Mouse (Mus musculus): ENCODE measurements at regions not wholly inside any gene's neighbourhood (a gene's known extent, or its start where the extent isn't known, plus 50 kb on each side); places are given as distances from the start of the nearest gene placed in this dataset.

GRCm38 (mm10) chr7:90065269-90065955 lies 64.6 kb upstream of the Picalm start:
- no peak overlapping the region for H3K4me3 ChIP-seq (ENCODE audit: insufficient read depth, low read depth, low read length)
- TF ChIP-seq POLR2A (IDR thresholded peaks at IDR 0.05; ENCODE audit: insufficient read depth, low read depth, low read length): no peak
- no peak for TF ChIP-seq CTCF (IDR thresholded peaks at IDR 0.05; ENCODE audit: insufficient read depth, low read depth, low read length)
- no peaks in the 10 kb centered on the region for H3K4me1 ChIP-seq (ENCODE audit: control insufficient read depth, insufficient read depth, low read length)
- 92% methylated on average over 9 of the region's 9 CpGs for WGBS
- no peak overlapping the region for H3K27ac ChIP-seq (ENCODE audit: insufficient read depth, low read depth, low read length)

- H3K4me1 ChIP-seq (ENCODE audit: control insufficient read depth, insufficient read depth, low read length): no peaks in the 10 kb centered on the region
- H3K27ac ChIP-seq (ENCODE audit: insufficient read depth, low read depth, low read length): no peak overlapping the region
- WGBS: 88% methylated on average over 5 of the region's 5 CpGs
- H3K4me3 ChIP-seq (ENCODE audit: insufficient read depth, low read depth, low read length): no peak overlapping the region
- TF ChIP-seq POLR2A (IDR thresholded peaks at IDR 0.05; ENCODE audit: insufficient read depth, low read depth, low read length) (no peak), CTCF (IDR thresholded peaks at IDR 0.05; ENCODE audit: insufficient read depth, low read depth, low read length) (no peak)
Measured at GRCm38 (mm10) chr7:90066275-90066674, 63.7 kb upstream of the Picalm start.

DNA sequence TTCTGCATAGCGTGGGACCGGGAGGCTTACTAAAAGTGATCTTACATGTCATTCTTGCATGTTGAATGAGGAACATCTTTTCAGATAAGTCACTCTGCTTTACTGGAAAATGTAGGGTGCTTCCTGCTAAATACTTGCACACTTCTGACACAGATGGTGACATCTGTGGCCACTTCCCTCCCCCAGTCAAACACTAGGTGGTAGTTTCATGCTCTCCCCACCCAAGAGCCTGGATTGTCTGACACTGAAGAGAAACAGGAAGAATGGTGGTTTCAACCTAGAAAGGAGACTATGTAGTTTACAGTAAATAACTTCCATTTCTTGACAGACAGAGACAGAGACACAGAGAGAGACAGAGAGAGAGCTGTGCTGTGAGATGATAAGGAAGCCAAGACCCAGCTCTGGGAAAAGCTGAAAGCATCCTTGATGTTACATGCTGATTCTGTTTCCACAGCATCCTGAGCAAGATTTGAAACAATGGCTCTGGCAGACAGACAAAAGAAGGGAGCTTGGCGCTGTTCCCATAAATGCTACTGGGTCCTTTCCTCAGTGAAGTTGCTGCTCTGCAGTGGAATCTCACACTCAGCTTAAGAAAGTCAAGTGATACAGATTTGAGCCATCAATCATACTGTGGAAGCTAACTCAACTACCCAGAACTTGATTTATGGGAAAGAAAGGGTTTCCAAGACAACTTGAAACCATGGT lies 61.9 kb upstream of the Picalm start:
- TF ChIP-seq POLR2A (IDR thresholded peaks at IDR 0.05; ENCODE audit: insufficient read depth, low read depth, low read length) (no peak), CTCF (IDR thresholded peaks at IDR 0.05; ENCODE audit: insufficient read depth, low read depth, low read length) (no peak)
- Histone ChIP-seq H3K4me1 (ENCODE audit: control insufficient read depth, insufficient read depth, low read length) (no peaks in the 10 kb centered on the region), H3K4me3 (ENCODE audit: insufficient read depth, low read depth, low read length) (no peak overlapping the region), H3K27ac (ENCODE audit: insufficient read depth, low read depth, low read length) (no peak overlapping the region)
- 87% methylated on average over 3 of the region's 3 CpGs for WGBS

- no peak overlapping the region for H3K27ac ChIP-seq (ENCODE audit: insufficient read depth, low read depth, low read length)
- no peak overlapping the region for H3K4me3 ChIP-seq (ENCODE audit: insufficient read depth, low read depth, low read length)
- H3K4me1 ChIP-seq (ENCODE audit: control insufficient read depth, insufficient read depth, low read length): no peaks in the 10 kb centered on the region
- TF ChIP-seq POLR2A (IDR thresholded peaks at IDR 0.05; ENCODE audit: insufficient read depth, low read depth, low read length) (no peak), CTCF (IDR thresholded peaks at IDR 0.05; ENCODE audit: insufficient read depth, low read depth, low read length) (no peak)
- 81% methylated on average over 7 of the region's 7 CpGs for WGBS
Measured at GRCm38 (mm10) chr7:90070267-90070666, 59.7 kb upstream of the Picalm start.

- whole genome bisulfite sequencing: 79% methylated on average over 5 of the region's 5 CpGs
- no peak overlapping the region for H3K27ac ChIP-seq (ENCODE audit: insufficient read depth, low read depth, low read length)
- H3K4me1 ChIP-seq (ENCODE audit: control insufficient read depth, insufficient read depth, low read length): no peaks in the 10 kb centered on the region
- no peak for TF ChIP-seq POLR2A (IDR thresholded peaks at IDR 0.05; ENCODE audit: insufficient read depth, low read depth, low read length)
- no peak for TF ChIP-seq CTCF (IDR thresholded peaks at IDR 0.05; ENCODE audit: insufficient read depth, low read depth, low read length)
- H3K4me3 ChIP-seq (ENCODE audit: insufficient read depth, low read depth, low read length): no peak overlapping the region
Measured at GRCm38 (mm10) chr7:90073865-90074264, 56.1 kb upstream of the Picalm start.

GRCm38 (mm10) chr7:90074592-90074991 lies 55.4 kb upstream of the Picalm start:
- H3K4me3 ChIP-seq (ENCODE audit: insufficient read depth, low read depth, low read length): no peak overlapping the region
- H3K4me1 ChIP-seq (ENCODE audit: control insufficient read depth, insufficient read depth, low read length): no peaks in the 10 kb centered on the region
- 65% methylated on average over 2 of the region's 2 CpGs for WGBS
- TF ChIP-seq POLR2A (IDR thresholded peaks at IDR 0.05; ENCODE audit: insufficient read depth, low read depth, low read length): no peak
- no peak for TF ChIP-seq CTCF (IDR thresholded peaks at IDR 0.05; ENCODE audit: insufficient read depth, low read depth, low read length)
- no peak overlapping the region for H3K27ac ChIP-seq (ENCODE audit: insufficient read depth, low read depth, low read length)

DNA sequence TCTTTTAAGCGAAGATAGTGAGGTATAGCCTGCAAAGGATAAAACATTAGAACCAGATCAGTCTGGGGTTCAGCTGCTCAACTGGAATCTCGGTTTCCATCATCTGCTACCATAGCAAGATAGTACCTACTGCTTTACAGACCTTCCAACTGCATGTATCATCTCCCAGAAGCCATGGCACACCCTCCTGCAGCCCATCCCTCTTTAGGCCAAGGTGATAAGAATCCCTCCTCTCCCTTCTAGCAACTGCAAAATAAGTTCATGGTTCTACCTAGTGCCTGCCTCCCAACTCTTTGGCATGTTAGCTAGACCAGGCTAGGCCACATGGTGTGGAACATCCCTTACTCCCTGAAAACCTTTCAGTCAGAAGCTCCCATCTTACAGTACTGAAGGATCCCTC lies 52.4 kb upstream of the Picalm start:
- Histone ChIP-seq H3K4me1 (ENCODE audit: control insufficient read depth, insufficient read depth, low read length) (no peaks in the 10 kb centered on the region), H3K4me3 (ENCODE audit: insufficient read depth, low read depth, low read length) (no peak overlapping the region), H3K27ac (ENCODE audit: insufficient read depth, low read depth, low read length) (no peak overlapping the region)
- TF ChIP-seq POLR2A (IDR thresholded peaks at IDR 0.05; ENCODE audit: insufficient read depth, low read depth, low read length) (no peak), CTCF (IDR thresholded peaks at IDR 0.05; ENCODE audit: insufficient read depth, low read depth, low read length) (no peak)
- WGBS: 94% methylated on average over 2 of the region's 2 CpGs

GRCm38 (mm10) chr7:90080083-90080772 lies 49.8 kb upstream of the Picalm start:
- TF ChIP-seq POLR2A (IDR thresholded peaks at IDR 0.05; ENCODE audit: insufficient read depth, low read depth, low read length): no peak
- TF ChIP-seq CTCF (IDR thresholded peaks at IDR 0.05; ENCODE audit: insufficient read depth, low read depth, low read length): no peak
- 85% methylated on average over 7 of the region's 7 CpGs for WGBS
- no peaks in the 10 kb centered on the region for H3K4me1 ChIP-seq (ENCODE audit: control insufficient read depth, insufficient read depth, low read length)
- H3K27ac ChIP-seq (ENCODE audit: insufficient read depth, low read depth, low read length): no peak overlapping the region
- H3K4me3 ChIP-seq (ENCODE audit: insufficient read depth, low read depth, low read length): no peak overlapping the region

Measured in olfactory bulb, adult 2 months (tissue).